Mouse (Mus musculus): ENCODE results near the gene Pip5k1b. TPM values are rescaled to one million over a fixed set of nuclear protein-coding genes. Genes with fewer than 3 reads are reported as not detected.

Pip5k1b gene
- total RNA-seq, 1 experiment from 2014 or later, result 30.5 TPM

GRCm38 (mm10) chr19:24326969-24327368 is 228.7 kb downstream of the Pip5k1b start:
- ATAC-seq (ENCODE audit: extremely low read depth, insufficient number of reproducible peaks, low FRiP score, poor library complexity, severe bottlenecking), result no peak

DNA sequence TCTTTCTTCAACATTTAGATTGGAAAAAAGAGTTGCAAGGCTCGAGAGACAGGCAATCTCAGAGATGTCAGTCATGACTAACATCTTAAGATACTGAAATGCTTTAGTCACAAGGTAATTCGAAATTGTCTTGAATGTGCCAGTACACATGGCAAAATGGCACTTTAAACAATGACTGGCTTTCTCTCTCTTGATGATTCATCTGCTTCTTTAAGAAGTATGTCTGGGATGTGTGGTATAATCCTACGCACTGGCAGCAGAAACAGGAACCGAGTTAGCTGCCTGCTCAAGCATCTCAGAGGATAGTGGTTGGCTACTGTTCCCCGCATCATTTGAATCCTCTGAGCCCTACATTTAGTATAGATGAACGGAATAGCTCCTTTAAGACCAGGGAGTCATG is 230.0 kb downstream of the Pip5k1b start:
- ATAC-seq (ENCODE audit: extremely low read depth, insufficient number of reproducible peaks, low FRiP score, poor library complexity, severe bottlenecking), result no peak

- no peak for ATAC-seq (ENCODE audit: extremely low read depth, insufficient number of reproducible peaks, low FRiP score, poor library complexity, severe bottlenecking)
Measured at GRCm38 (mm10) chr19:24323841-24324613, 231.6 kb downstream of the Pip5k1b start.

DNA sequence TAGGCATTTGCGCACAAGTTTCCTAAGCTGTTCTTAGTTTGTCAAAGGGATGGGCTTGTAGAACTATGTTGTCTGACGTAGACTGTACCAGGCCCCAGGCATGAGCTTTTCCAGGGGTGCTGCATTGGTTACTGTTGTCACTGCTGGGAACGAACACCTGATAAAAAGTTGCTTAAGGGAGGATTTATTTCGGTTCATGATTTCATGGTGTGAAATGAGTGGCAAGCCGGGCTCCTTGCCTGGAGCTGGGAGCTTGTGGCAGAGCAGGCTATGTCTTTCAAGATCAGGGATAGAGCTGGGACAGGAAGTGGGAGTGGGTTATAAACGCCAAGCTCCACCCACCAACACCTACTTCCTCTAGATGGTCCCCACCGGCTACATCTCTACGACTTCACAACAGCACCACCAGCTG is 233.8 kb downstream of the Pip5k1b start:
- no peak for ATAC-seq (ENCODE audit: extremely low read depth, insufficient number of reproducible peaks, low FRiP score, poor library complexity, severe bottlenecking)

GRCm38 (mm10) chr19:24321211-24321899 is 234.3 kb downstream of the Pip5k1b start:
- ATAC-seq (ENCODE audit: extremely low read depth, insufficient number of reproducible peaks, low FRiP score, poor library complexity, severe bottlenecking), result no peak

DNA sequence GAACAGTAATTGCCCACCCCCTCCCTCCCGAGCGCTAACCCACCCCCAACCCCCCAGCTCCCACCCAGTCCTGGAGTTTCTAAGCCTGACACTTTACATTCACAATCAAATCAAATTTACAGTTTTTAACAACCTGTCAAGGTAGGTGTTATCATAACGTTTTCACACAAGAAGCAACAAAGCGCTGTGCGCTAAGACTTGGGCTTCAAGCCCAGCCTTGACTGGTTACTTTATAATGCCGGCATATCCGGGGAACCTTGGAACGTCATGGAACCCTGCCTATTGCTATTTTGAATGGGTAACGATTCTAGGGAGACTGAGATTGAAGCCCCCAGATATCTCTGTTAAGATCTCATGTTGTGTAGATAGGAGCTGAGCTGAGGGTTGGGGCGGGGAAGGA is 237.5 kb downstream of the Pip5k1b start:
- no peak for ATAC-seq (ENCODE audit: extremely low read depth, insufficient number of reproducible peaks, low FRiP score, poor library complexity, severe bottlenecking)

DNA sequence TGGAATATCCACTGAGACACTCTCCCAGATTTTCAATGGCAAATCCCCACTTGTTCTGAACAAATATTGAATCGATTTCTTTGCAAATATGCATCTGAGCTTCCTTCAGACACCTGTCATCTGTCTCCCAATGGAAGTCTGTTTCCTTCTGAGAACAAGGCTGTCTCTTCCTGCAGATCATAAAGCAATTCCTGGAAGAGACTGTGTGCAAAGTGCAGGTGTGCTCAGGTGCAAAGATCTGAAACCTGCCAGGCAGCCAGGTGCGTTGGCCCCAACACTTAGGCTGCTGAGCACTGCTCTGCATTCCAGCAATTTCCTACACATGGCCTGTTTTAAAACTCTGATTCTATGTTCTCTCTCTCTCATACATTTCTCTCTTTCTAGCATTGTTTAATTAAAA is 237.9 kb downstream of the Pip5k1b start:
- no peak for ATAC-seq (ENCODE audit: extremely low read depth, insufficient number of reproducible peaks, low FRiP score, poor library complexity, severe bottlenecking)

GRCm38 (mm10) chr19:24317038-24317591 is 238.6 kb downstream of the Pip5k1b start:
- ATAC-seq (ENCODE audit: extremely low read depth, insufficient number of reproducible peaks, low FRiP score, poor library complexity, severe bottlenecking), result no peak

GRCm38 (mm10) chr19:24316060-24316725 is 239.5 kb downstream of the Pip5k1b start:
- no peak for ATAC-seq (ENCODE audit: extremely low read depth, insufficient number of reproducible peaks, low FRiP score, poor library complexity, severe bottlenecking)

- no peak for ATAC-seq (ENCODE audit: extremely low read depth, insufficient number of reproducible peaks, low FRiP score, poor library complexity, severe bottlenecking)
Measured at GRCm38 (mm10) chr19:24315234-24315633, 240.4 kb downstream of the Pip5k1b start.

DNA sequence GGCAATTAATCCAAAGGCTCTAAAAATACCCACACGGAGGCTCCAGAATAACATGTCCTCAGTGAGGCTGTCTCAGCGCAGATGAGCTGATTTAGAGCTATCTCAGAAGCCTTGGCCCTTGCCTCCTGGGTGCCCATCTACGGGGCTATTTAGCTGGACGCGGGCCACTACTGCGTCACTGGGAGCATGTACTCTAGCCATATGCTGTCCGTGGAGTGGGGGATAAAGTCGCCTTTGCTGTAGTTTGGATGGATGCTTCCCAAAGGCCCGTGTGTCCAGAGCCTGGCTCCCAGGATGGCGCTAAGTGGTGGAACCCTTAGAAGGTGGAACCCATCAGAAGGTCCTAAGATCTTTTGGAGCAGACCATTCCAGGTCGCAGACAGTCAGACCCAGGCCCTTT is 241.0 kb downstream of the Pip5k1b start:
- no peak for ATAC-seq (ENCODE audit: extremely low read depth, insufficient number of reproducible peaks, low FRiP score, poor library complexity, severe bottlenecking)

DNA sequence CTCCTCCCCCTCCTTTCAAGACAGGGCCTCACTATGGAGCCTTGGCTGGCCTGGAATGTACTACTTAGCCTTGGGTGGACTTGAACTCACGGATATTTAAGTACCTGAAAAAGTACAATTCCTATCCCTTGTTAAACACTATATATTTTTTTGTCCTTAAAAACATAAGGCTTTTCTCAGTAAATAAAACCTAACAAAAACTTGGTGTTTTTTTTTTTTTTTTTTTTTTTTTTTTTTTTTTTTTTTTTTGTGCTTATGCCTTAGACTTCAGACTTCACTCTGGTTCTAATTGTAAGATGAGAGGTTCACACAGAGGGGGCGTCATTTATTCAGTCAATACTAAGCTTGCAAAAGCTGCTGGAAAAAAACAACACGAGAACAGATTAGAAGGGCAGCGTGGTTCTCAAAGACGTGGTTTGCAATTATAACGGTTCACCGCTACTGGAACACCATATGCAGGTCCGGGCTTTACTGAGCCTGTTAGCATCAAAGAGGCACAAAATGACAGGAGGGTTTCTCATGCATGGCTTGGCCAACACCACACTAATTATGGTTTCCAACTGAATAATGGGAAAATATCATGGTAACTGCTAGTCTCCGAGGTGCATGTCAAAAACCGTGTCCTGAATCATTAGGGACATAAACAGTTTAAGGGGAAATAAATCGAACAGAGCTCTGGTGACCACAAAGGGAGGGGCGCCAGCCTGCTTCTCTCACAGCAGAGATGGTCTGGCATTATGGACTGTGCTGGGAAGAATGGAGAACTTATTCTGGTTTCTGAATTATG is 242.9 kb downstream of the Pip5k1b start:
- ATAC-seq (ENCODE audit: extremely low read depth, insufficient number of reproducible peaks, low FRiP score, poor library complexity, severe bottlenecking), result no peak

DNA sequence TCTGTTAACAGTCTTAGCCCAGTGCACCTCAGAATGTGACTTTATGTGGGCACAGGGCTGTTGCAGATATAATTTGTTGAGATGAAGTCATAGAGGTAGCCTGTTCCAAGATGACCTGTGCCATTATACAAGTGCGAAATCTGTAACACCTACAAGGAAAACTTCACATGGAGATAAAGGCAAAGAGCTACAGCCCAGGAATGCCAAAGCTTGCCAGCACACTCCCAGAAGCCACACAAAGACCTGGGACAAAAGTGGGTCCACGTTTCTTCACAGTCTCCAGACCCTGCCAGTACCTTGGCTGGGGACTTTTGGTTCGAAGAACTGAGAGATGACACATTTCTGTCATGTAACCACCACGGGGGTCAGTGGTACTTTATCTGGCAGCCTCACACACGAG is 243.6 kb downstream of the Pip5k1b start:
- ATAC-seq (ENCODE audit: extremely low read depth, insufficient number of reproducible peaks, low FRiP score, poor library complexity, severe bottlenecking), result no peak

- ATAC-seq (ENCODE audit: extremely low read depth, insufficient number of reproducible peaks, low FRiP score, poor library complexity, severe bottlenecking), result no peak
Measured at GRCm38 (mm10) chr19:24308305-24308705, 247.4 kb downstream of the Pip5k1b start.

DNA sequence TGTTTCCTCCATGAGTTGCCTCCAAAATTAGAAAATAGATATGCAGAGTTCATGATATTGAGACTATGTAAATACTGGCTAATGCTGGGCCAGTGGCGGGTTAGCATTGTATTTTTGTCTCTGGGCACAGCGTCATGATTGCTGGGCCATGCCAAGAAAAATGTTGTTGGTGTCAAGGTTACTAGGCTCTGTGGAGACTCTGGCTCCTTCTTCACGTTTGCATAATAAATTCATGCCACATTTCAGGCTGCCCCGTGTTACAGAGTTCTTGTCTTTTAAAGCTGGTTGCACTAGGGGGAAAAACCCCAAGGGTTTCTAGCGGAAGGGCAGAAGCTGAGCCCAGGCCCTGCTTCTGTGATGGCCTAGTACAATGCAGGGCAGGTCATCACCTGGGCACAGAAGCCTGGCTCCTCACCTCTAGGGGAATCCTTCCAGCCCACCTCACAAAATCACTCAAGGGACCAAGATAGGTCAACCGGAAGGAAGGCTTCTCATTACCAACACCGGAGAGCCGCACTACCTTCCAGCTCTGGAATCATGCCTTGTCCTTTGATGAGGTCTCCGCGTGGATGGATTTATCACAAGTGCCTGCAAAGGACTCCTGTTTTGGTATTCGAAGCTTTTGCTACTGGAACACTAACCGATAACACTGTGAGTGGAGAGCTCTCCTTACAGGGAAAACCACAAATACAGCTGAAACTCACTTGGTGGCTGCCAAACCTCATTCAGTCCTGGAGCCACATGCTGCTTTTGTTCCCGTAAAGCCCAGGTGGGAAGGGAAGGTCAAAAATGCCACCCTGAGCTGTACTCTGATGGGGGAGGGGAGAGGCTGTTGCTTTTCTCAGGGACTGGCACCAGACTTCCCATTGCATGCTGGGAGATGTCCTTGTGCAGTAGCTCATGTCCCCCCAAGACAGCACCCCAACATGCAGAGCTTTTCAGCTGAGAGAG is 248.1 kb downstream of the Pip5k1b start:
- no peak for ATAC-seq (ENCODE audit: extremely low read depth, insufficient number of reproducible peaks, low FRiP score, poor library complexity, severe bottlenecking)

DNA sequence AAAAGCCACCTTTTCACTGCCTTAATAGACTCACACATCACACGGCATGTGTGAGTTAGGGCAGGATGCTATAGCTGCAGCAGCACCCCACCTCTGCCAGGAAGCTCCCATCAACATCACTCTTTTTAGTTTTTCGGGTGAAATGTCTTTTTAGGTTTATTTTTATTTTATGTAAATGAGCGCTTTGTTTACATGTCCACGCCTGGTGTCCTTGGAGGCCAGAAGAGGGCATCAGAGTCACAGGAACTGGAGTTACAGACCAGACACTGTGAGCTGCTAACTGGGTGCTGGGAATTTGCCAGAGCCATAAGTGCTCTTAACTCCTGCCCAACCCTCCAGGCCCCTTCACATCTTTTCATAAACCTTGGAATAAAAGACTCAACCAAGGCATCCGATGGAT is 249.3 kb downstream of the Pip5k1b start:
- no peak for ATAC-seq (ENCODE audit: extremely low read depth, insufficient number of reproducible peaks, low FRiP score, poor library complexity, severe bottlenecking)

- no peak for ATAC-seq (ENCODE audit: extremely low read depth, insufficient number of reproducible peaks, low FRiP score, poor library complexity, severe bottlenecking)
Measured at GRCm38 (mm10) chr19:24302198-24302597, 253.5 kb downstream of the Pip5k1b start.

DNA sequence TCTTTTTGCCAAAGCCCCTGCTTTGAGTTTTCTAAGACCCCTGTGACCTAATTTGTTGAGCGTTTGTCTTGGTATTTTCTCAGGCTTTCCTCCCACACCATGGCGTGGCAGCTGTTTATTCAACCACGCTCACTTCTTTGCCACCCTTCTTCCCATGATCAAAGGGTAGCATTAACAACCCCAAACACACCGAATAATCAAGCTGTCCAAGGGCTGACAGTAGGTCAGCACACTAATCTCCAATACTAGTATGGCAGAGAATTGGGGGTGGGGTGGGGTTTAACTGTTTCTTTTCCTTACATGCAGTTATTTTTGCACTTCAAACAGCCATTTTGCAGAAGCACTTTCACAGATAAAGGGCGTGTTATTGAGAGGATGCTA is 253.9 kb downstream of the Pip5k1b start:
- no peak for ATAC-seq (ENCODE audit: extremely low read depth, insufficient number of reproducible peaks, low FRiP score, poor library complexity, severe bottlenecking)

Measured in neutrophil, adult 5-6 weeks (primary cell).